Mouse (Mus musculus): ENCODE data around the gene Top2a.

Top2a gene

GRCm38 (mm10) chr11:98981997-98982772 is 41.8 kb downstream of the Top2a start:
- DNase-seq = peak in 1 of 2 experiments; percentile 61

GRCm38 (mm10) chr11:98981289-98981996 is 42.5 kb downstream of the Top2a start:
- peak in 1 of 2 experiments; percentile 52 for DNase-seq

- no peak for DNase-seq
These were observed 44.6 kb downstream of the Top2a start for GRCm38 (mm10) chr11:98979356-98979755.

- no peak for DNase-seq
These were observed 45.4 kb downstream of the Top2a start for GRCm38 (mm10) chr11:98978526-98979148.

GRCm38 (mm10) chr11:98974871-98975719 is 48.9 kb downstream of the Top2a start:
- DNase-seq = peak; percentile 56 to 80

- no peak for DNase-seq
These were observed 49.8 kb downstream of the Top2a start for GRCm38 (mm10) chr11:98974213-98974612.

GRCm38 (mm10) chr11:98973584-98973983 is 50.4 kb downstream of the Top2a start:
- DNase-seq = peak in 1 of 2 experiments; percentile 39

GRCm38 (mm10) chr11:98972801-98973360 is 51.1 kb downstream of the Top2a start:
- no peak for DNase-seq

- DNase-seq = peak; percentile 74 to 89
These were observed 51.8 kb downstream of the Top2a start for GRCm38 (mm10) chr11:98972215-98972614.

GRCm38 (mm10) chr11:98971316-98972031 is 52.5 kb downstream of the Top2a start:
- peak; percentile 69 to 82 for DNase-seq

GRCm38 (mm10) chr11:98970191-98970925 is 53.6 kb downstream of the Top2a start:
- DNase-seq = peak; percentile 87 to 88

GRCm38 (mm10) chr11:98969496-98969927 is 54.5 kb downstream of the Top2a start:
- peak in 1 of 2 experiments; percentile 50 for DNase-seq

- no peak for DNase-seq
These were observed 55.1 kb downstream of the Top2a start for GRCm38 (mm10) chr11:98968716-98969495.

GRCm38 (mm10) chr11:98968079-98968478 is 55.9 kb downstream of the Top2a start:
- DNase-seq = no peak

GRCm38 (mm10) chr11:98966499-98967141 is 57.4 kb downstream of the Top2a start:
- no peak for DNase-seq

GRCm38 (mm10) chr11:98965416-98966077 is 58.4 kb downstream of the Top2a start:
- DNase-seq = no peak

GRCm38 (mm10) chr11:98964616-98965415 is 59.2 kb downstream of the Top2a start:
- DNase-seq = no peak

- DNase-seq = no peak
These were observed 59.8 kb downstream of the Top2a start for GRCm38 (mm10) chr11:98964201-98964615.

All from kidney, adult 8-10 months (tissue).